20 mouse cellular contexts compared by ENCODE assay signal in genomic region chr5:29270879-29271278, GRCm38 (mm10).
DNase-seq lines count a peak whose midpoint lies in the region; ATAC-seq and TF ChIP-seq lines count a peak whose summit lies in the region.
"Had no signal": no experiment of that assay in that cellular context is flagged by ENCODE, and none has a peak within 500 bp of the region (broad histone marks: within the 10 kb centered on the region; RNA-seq: fewer than 3 reads in every experiment).

No protein-coding gene starts in this region.

- H3K4me3 ChIP-seq in kidney, postnatal 0 days (replicated peaks; ENCODE audit: low read depth, low read length), result no peak overlapping the region
- no peak overlapping the region for H3K4me3 ChIP-seq in midbrain, embryonic 14.5 days (replicated peaks; ENCODE audit: low read depth, low read length)
- no peak overlapping the region for H3K4me3 ChIP-seq in midbrain, embryonic 13.5 days (replicated peaks)
- H3K4me3 ChIP-seq in intestine, postnatal 0 days (ENCODE audit: low read depth, low read length), result no peak overlapping the region
- H3K4me3 ChIP-seq: embryonic facial prominence, embryonic 12.5 days; heart, embryonic 10.5 days; hindbrain, embryonic 15.5 days; kidney, embryonic 15.5 days; left cerebral cortex, adult 2 months; limb, embryonic 13.5 days had no signal

- H3K9ac ChIP-seq in kidney, postnatal 0 days (ENCODE audit: low read depth, low read length), result no peak overlapping the region
- no peak overlapping the region for H3K9ac ChIP-seq in midbrain, embryonic 14.5 days (replicated peaks; ENCODE audit: low read length)
- H3K9ac ChIP-seq in midbrain, embryonic 13.5 days (replicated peaks), result no peak overlapping the region
- H3K9ac ChIP-seq in intestine, postnatal 0 days (ENCODE audit: low read depth, low read length), result no peak overlapping the region
- H3K9ac ChIP-seq: embryonic facial prominence, embryonic 12.5 days; hindbrain, embryonic 15.5 days; kidney, embryonic 15.5 days; limb, embryonic 13.5 days had no signal

- no peaks in the 10 kb centered on the region for H3K4me1 ChIP-seq in kidney, postnatal 0 days (replicated peaks; ENCODE audit: insufficient read depth, low read length)
- H3K4me1 ChIP-seq in midbrain, embryonic 14.5 days (ENCODE audit: control insufficient read depth, insufficient read depth, low read length), result no peaks in the 10 kb centered on the region
- no peaks in the 10 kb centered on the region for H3K4me1 ChIP-seq in midbrain, embryonic 13.5 days (replicated peaks)
- no peaks in the 10 kb centered on the region for H3K4me1 ChIP-seq in intestine, postnatal 0 days (replicated peaks; ENCODE audit: control insufficient read depth, insufficient read depth, low read length)
- H3K4me1 ChIP-seq: embryonic facial prominence, embryonic 12.5 days; heart, embryonic 10.5 days; hindbrain, embryonic 15.5 days; kidney, embryonic 15.5 days; limb, embryonic 13.5 days had no signal

- H3K9me3 ChIP-seq in kidney, postnatal 0 days (replicated peaks; ENCODE audit: low read length), result no peaks in the 10 kb centered on the region
- no peaks in the 10 kb centered on the region for H3K9me3 ChIP-seq in midbrain, embryonic 14.5 days (ENCODE audit: control insufficient read depth, low read length)
- no peaks in the 10 kb centered on the region for H3K9me3 ChIP-seq in midbrain, embryonic 13.5 days
- H3K9me3 ChIP-seq in intestine, postnatal 0 days (ENCODE audit: control insufficient read depth), result no peaks in the 10 kb centered on the region
- H3K9me3 ChIP-seq: embryonic facial prominence, embryonic 12.5 days; heart, embryonic 10.5 days; hindbrain, embryonic 15.5 days; kidney, embryonic 15.5 days; limb, embryonic 13.5 days had no signal

- ATAC-seq in kidney, postnatal 0 days (replicated peaks; ENCODE audit: low FRiP score, low read depth), result no peak
- ATAC-seq in midbrain, embryonic 14.5 days (ENCODE audit: low FRiP score, low TSS enrichment), result no peak
- ATAC-seq in midbrain, embryonic 13.5 days, result no peak
- ATAC-seq in intestine, postnatal 0 days, result no peak
- ATAC-seq: CD4-positive, CD25-positive, alpha-beta regulatory T cell, adult 4 months; midbrain, embryonic 16.5 days had no signal

- no peak overlapping the region for H3K4me2 ChIP-seq in kidney, postnatal 0 days (ENCODE audit: low read length)
- no peak overlapping the region for H3K4me2 ChIP-seq in midbrain, embryonic 14.5 days (ENCODE audit: low read length)
- H3K4me2 ChIP-seq in midbrain, embryonic 13.5 days (replicated peaks), result no peak overlapping the region
- H3K4me2 ChIP-seq in intestine, postnatal 0 days (replicated peaks; ENCODE audit: low read depth), result no peak overlapping the region
- H3K4me2 ChIP-seq: embryonic facial prominence, embryonic 12.5 days; hindbrain, embryonic 15.5 days; kidney, embryonic 15.5 days; limb, embryonic 13.5 days had no signal

- no peaks in the 10 kb centered on the region for H3K27me3 ChIP-seq in kidney, postnatal 0 days (ENCODE audit: insufficient read depth, low read length)
- H3K27me3 ChIP-seq in midbrain, embryonic 14.5 days (ENCODE audit: control insufficient read depth, insufficient read depth, low read length), result no peaks in the 10 kb centered on the region
- no peaks in the 10 kb centered on the region for H3K27me3 ChIP-seq in midbrain, embryonic 13.5 days
- no peaks in the 10 kb centered on the region for H3K27me3 ChIP-seq in intestine, postnatal 0 days (replicated peaks; ENCODE audit: control insufficient read depth, insufficient read depth, low read length)
- H3K27me3 ChIP-seq: embryonic facial prominence, embryonic 12.5 days; hindbrain, embryonic 15.5 days; kidney, embryonic 15.5 days; limb, embryonic 13.5 days had no signal

- DNase-seq in kidney, postnatal 0 days (ENCODE audit: low spot score), result peak; percentile 14
- DNase-seq in kidney, adult 11 months, result no peak
- peak; percentile 35 for DNase-seq in midbrain, embryonic 14.5 days
- peak; percentile 28 for DNase-seq in brain, adult 2 months (ENCODE audit: low read depth, low spot score)
- DNase-seq in right cerebral cortex, adult 18-20 months, result no peak
- DNase-seq: cerebellum, adult 9-11 months; gastrocnemius, postnatal 36 days; heart, postnatal 14 days; right cerebral cortex, postnatal 4 days had no signal

- WGBS in kidney, postnatal 0 days, result 39% methylated on average over 4 of the region's 4 CpGs
- WGBS in midbrain, embryonic 14.5 days, result 57% methylated on average over 4 of the region's 4 CpGs
- WGBS in midbrain, embryonic 13.5 days, result 58% methylated on average over 4 of the region's 4 CpGs
- 33% methylated on average over 4 of the region's 4 CpGs for WGBS in intestine, postnatal 0 days

- no peaks in the 10 kb centered on the region for H3K36me3 ChIP-seq in kidney, postnatal 0 days (ENCODE audit: insufficient read depth, low read length)
- no peaks in the 10 kb centered on the region for H3K36me3 ChIP-seq in midbrain, embryonic 14.5 days (ENCODE audit: control insufficient read depth, insufficient read depth, low read length)
- 0 out of 2 replicates have a peak, but pooled peaks cover 2% of the 10 kb centered on the region for H3K36me3 ChIP-seq in midbrain, embryonic 13.5 days
- H3K36me3 ChIP-seq in intestine, postnatal 0 days (ENCODE audit: control insufficient read depth, insufficient read depth), result no peaks in the 10 kb centered on the region
- H3K36me3 ChIP-seq: embryonic facial prominence, embryonic 12.5 days; heart, embryonic 10.5 days; hindbrain, embryonic 15.5 days; kidney, embryonic 15.5 days; limb, embryonic 13.5 days had no signal

- peak; percentile 38; the same call in 1 of the 2 replicates for TF ChIP-seq CTCF in kidney, postnatal 0 days (IDR thresholded peaks at IDR 0.05; ENCODE audit: low read depth)
- TF ChIP-seq CTCF in intestine, postnatal 0 days (IDR thresholded peaks at IDR 0.05; ENCODE audit: low read depth), result peak; percentile 68

- no peak overlapping the region for H3K27ac ChIP-seq in kidney, postnatal 0 days
- no peak overlapping the region for H3K27ac ChIP-seq in midbrain, embryonic 14.5 days (replicated peaks; ENCODE audit: low read depth, low read length)
- H3K27ac ChIP-seq in midbrain, embryonic 13.5 days, result no peak overlapping the region
- no peak overlapping the region for H3K27ac ChIP-seq in intestine, postnatal 0 days (ENCODE audit: low read depth, low read length)
- H3K27ac ChIP-seq: embryonic facial prominence, embryonic 12.5 days; heart, embryonic 10.5 days; hindbrain, embryonic 15.5 days; kidney, embryonic 15.5 days; left cerebral cortex, adult 2 months; limb, embryonic 13.5 days; macrophage had no signal

Comparison
In these comparisons a context has a peak if more than half of its experiments do, and no peak if none do; other contexts are left out.
1. DNase-seq: peak in kidney, postnatal 0 days (single experiment), midbrain, embryonic 14.5 days (single experiment) and brain, adult 2 months (single experiment); none in kidney, adult 11 months (single experiment) and right cerebral cortex, adult 18-20 months (single experiment).